Mouse (Mus musculus) monocyte, adult 59 days (primary cell): Measurements from ENCODE around the gene Akap12. TPM values are rescaled to one million over a fixed set of nuclear protein-coding genes. Genes with fewer than 3 reads are reported as not detected.

ENCODE experiments used
- total RNA-seq, 2 experiments: library from RNA; stranded (reverse); gene quantifications; one replicate each; pipeline ENCODE4 v1.2.4; 2023

Gene Akap12
- total RNA-seq, result 1 to 10 TPM; 1.0 to 1.1 TPM

GRCm38 (mm10) chr10:4266041-4266930 is at the start of gene Akap12:
TSS of gene Akap12 (plus strand) at chr10:4266380.

DNA sequence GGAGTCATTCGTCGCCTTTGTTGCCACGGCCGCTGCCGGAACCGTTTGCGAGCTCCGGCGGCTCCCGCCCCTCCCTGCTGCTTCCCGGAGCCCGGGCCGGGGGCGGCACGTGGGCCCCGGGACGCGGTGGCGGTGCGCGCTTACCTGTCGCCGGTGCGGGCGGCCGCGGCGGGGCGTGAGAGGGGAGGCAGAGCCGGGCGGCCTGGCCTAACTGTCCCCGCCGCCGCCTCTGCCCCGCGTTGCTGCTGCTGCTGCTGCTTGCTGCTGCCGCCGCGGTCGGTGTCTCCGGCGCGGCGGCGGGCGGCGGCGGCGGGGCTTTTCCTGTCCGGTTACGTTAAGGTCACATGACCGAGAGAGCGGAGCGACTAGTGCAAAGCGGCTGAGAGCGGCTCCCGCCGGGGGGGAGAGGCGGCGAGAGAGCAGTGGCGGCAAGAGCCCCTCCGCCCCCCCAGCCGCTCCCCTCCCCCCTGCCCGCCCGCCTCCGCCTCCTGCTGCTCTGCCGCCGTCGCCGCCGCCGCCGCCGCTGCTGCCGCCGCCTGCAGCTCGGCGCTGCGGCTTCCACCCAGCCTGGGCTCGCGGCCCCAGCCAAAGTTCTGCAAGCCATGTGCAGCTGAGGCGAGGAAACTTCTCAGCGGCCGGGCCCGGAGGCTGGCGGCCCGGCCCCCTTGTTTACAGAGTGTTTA is 121.7 kb downstream of the Akap12 start, which contains the start of gene Zbtb2:
Gene Zbtb2, minus strand, starts transcription at position 408 of the 683 bp plus-strand sequence.

Other genes starting within 250 kb of the Akap12 start
- gene Zbtb2, start 121.7 kb downstream of the Akap12 start, total RNA-seq, result 10 to 100 TPM; 21.9 to 25.3 TPM
- 10 to 100 TPM; 28.5 to 38.4 TPM for gene Rmnd1, start 166.0 kb downstream of the Akap12 start, total RNA-seq
- gene Armt1, start 166.1 kb downstream of the Akap12 start, total RNA-seq, result 10 to 100 TPM; 10.0 to 10.7 TPM
- under 1 TPM; 0.15 to 0.18 TPM for gene Ccdc170, start 216.1 kb downstream of the Akap12 start, total RNA-seq